Mouse (Mus musculus) stomach, embryonic 16.5 days (tissue): ENCODE results near the gene Kctd13. TPM values are rescaled to one million over a fixed set of nuclear protein-coding genes. Genes with fewer than 3 reads are reported as not detected.

ENCODE experiments used
- ATAC-seq: fragments of 200-750 bp; cut with Nextera tagmentation; 2 replicates; pipeline ENCODE4 v1.8.0; 2017; ENCODE audit warnings: moderate number of reproducible peaks, moderate TSS enrichment; ENCODE audit not compliant: insufficient read depth, low FRiP score
- H3K27ac ChIP-seq: fragments of 300-500 bp; sonication (generic); 2 replicates; pipeline ENCODE4 v1.5.1; 2014; ENCODE audit warnings: low read length
- H3K27me3 ChIP-seq: fragments of 300-500 bp; sonication (generic); 2 replicates; pipeline ENCODE4 v1.6.1; 2014; ENCODE audit warnings: low read length, control low read depth, mixed read lengths; ENCODE audit not compliant: control insufficient read depth, insufficient read depth
- H3K36me3 ChIP-seq: fragments of 300-500 bp; sonication (generic); 2 replicates; pipeline ENCODE4 v1.6.1; 2014; ENCODE audit warnings: low read length; ENCODE audit not compliant: control insufficient read depth, insufficient read depth
- H3K4me1 ChIP-seq: fragments of 300-500 bp; sonication (generic); 2 replicates; pipeline ENCODE4 v1.6.1; 2014; ENCODE audit warnings: low read length, control low read depth, mixed read lengths; ENCODE audit not compliant: control insufficient read depth, insufficient read depth
- H3K4me2 ChIP-seq: fragments of 300-500 bp; sonication (generic); 2 replicates; pipeline ENCODE4 v1.6.1; 2014; ENCODE audit warnings: low read depth, low read length, mixed read lengths
- H3K4me3 ChIP-seq: fragments of 300-500 bp; sonication (generic); replicated peaks from 2 replicates; pipeline ENCODE4 v1.5.1; 2014; ENCODE audit warnings: mild to moderate bottlenecking, low read length
- H3K9ac ChIP-seq: fragments of 300-500 bp; sonication (generic); 2 replicates; pipeline ENCODE4 v1.6.1; 2014; ENCODE audit warnings: low read length
- H3K9me3 ChIP-seq: fragments of 300-500 bp; sonication (generic); replicated peaks from 2 replicates; pipeline ENCODE4 v1.6.1; 2016; ENCODE audit warnings: low read length, control low read depth; ENCODE audit not compliant: control insufficient read depth
- WGBS: fragments of 180-500 bp; shearing (Covaris S2); extraction: QIAGEN DNeasy Blood & Tissue Kit; methylation state at CpG from one replicate; pipeline ENCODE4 v1.1.7; 2014; 5-methylcytosine and 5-hydroxymethylcytosine counted together
- polyA plus RNA-seq: library from polyadenylated mRNA; unstranded; fragments of >200 nt; fragmentation: Nextera tagmentation; extraction: Ambion mirVana; gene quantifications from 2 replicates; pipeline ENCODE4 v1.2.1, GENCODE M21; 2015

Kctd13 gene
- polyA plus RNA-seq, 1 experiment from 2014 or later, result 11.3 TPM

DNA sequence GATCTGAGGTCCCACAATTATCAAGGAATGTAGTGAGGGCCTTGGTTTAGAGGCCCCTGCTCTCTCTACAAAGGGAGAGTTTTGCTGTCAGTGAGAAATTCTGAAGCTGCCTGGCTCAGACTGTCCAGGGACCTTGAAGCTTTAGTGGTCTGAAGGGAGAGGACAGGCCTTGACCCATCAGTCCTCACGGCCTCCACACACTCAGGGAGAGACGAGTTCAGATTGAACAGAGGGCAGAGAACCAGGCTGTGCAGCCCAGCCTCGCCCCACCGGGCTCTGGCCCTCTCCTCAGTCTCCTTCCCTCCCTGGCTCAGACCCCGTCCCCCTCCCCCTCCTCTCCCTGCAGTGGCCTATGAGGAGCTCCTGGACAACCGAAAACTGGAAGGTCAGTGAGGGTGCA is 38.7 kb downstream of the Kctd13 start:
- Histone ChIP-seq H3K4me3 (no peak overlapping the region), H3K27me3 (no peaks in the 10 kb centered on the region), H3K4me1 (no peaks in the 10 kb centered on the region), H3K36me3 (no peaks in the 10 kb centered on the region), H3K9ac (no peak overlapping the region), H3K9me3 (no peaks in the 10 kb centered on the region), H3K27ac (no peak overlapping the region), H3K4me2 (no peak overlapping the region)
- no peak for ATAC-seq
- WGBS, result 63% methylated on average over 6 of the region's 6 CpGs

DNA sequence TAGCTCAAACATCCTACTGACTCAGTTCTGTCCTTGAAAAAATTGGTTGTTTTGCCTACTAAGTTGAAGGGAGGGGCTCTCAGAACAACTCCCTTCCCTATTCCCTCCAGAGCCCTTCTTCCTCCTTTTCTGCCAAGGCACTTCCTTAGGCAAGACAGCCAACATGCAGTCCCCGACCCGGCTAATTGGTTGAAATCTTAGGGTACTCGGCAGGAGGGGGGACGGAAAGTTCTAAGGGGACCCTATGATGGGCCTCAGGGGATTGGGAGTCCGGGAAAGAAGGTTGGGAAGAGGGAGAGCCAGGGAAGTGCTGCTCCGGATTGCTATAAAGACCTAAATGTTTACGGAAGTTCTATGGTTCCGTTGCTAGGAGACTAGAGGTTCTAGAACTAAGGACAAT is 46.8 kb downstream of the Kctd13 start:
- no peaks in the 10 kb centered on the region for H3K27me3 ChIP-seq
- H3K36me3 ChIP-seq, result peaks cover 8% of the 10 kb centered on the region; the same call in 1 of the 2 replicates
- WGBS, result 11% methylated on average over 8 of the region's 8 CpGs
- peak overlapping the region; percentile 98 for H3K4me3 ChIP-seq
- H3K27ac ChIP-seq, result peak overlapping the region; percentile 97
- no peaks in the 10 kb centered on the region for H3K9me3 ChIP-seq
- ATAC-seq, result no peak
- no peaks in the 10 kb centered on the region for H3K4me1 ChIP-seq
- peak overlapping the region; percentile 98 for H3K9ac ChIP-seq
- peak overlapping the region; percentile 74 for H3K4me2 ChIP-seq

DNA sequence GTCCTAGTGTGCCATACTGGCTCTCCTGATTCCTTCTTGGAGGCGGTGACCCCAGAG is 47.0 kb downstream of the Kctd13 start, which contains the start of gene Cdipt:
Gene Cdipt (plus strand): TSS at position 22 of the 57 bp plus-strand sequence.
- no peak for ATAC-seq
- H3K9me3 ChIP-seq, result no peaks in the 10 kb centered on the region
- H3K4me1 ChIP-seq, result no peaks in the 10 kb centered on the region
- peaks cover 8% of the 10 kb centered on the region; the same call in 1 of the 2 replicates for H3K36me3 ChIP-seq
- peak within 1 kb of the TSS; percentile 74 for H3K4me2 ChIP-seq
- H3K27me3 ChIP-seq, result no peaks in the 10 kb centered on the region
- peak within 1 kb of the TSS; percentile 97 for H3K27ac ChIP-seq
- WGBS, result 17% methylated on average over 1 of the region's 1 CpGs
- peak within 1 kb of the TSS; percentile 98 for H3K9ac ChIP-seq
- peak within 1 kb of the TSS; percentile 98 for H3K4me3 ChIP-seq

- Histone ChIP-seq H3K27ac (peak within 1 kb of the TSS; percentile 97), H3K9me3 (no peaks in the 10 kb centered on the region), H3K9ac (peak within 1 kb of the TSS; percentile 98), H3K27me3 (no peaks in the 10 kb centered on the region), H3K4me1 (no peaks in the 10 kb centered on the region), H3K4me2 (peak within 1 kb of the TSS; percentile 74), H3K4me3 (peak within 1 kb of the TSS; percentile 98), H3K36me3 (peaks cover 8% of the 10 kb centered on the region; the same call in 1 of the 2 replicates)
- WGBS, result under 1% methylated on average over 55 of the region's 55 CpGs
- peak; percentile 95 for ATAC-seq
These were observed 47.5 kb downstream of the Kctd13 start, which contains the start of gene Cdiptos for GRCm38 (mm10) chr7:126975950-126976866. TSS of gene Cdiptos (minus strand) at chr7:126976098.

DNA sequence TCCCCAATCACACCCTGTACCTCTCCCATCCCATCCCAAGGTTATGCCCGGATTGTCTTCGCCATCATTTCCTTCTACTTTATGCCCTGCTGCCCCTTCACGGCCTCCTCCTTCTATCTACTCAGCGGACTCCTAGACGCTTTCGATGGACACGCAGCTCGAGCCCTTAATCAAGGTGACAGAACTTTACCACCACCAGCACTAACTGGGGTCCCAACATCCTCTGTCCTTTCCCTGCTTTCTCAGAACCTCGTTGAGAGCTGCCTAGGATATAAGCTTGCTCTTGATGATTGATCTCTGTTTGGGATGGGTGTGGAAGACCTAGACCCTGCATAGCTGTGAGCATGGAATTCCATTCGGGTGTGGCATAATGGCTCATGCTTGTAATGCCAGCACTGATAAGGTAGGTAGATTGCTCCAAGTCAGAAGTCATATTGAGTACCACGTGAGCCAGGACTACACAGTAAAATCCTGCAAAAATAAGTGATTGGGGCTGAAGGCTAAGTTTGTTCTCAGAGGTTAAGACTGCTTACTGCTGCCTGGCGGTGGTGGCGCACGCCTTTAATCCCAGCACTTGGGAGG is 48.3 kb downstream of the Kctd13 start:
- Histone ChIP-seq H3K4me2 (peak overlapping the region; percentile 74), H3K27ac (peak overlapping the region; percentile 97), H3K36me3 (peaks cover 8% of the 10 kb centered on the region; the same call in 1 of the 2 replicates), H3K4me3 (peak overlapping the region; percentile 98), H3K27me3 (no peaks in the 10 kb centered on the region), H3K4me1 (no peaks in the 10 kb centered on the region), H3K9me3 (no peaks in the 10 kb centered on the region), H3K9ac (peak overlapping the region; percentile 98)
- whole genome bisulfite sequencing, result 20% methylated on average over 14 of the region's 14 CpGs
- ATAC-seq, result no peak

DNA sequence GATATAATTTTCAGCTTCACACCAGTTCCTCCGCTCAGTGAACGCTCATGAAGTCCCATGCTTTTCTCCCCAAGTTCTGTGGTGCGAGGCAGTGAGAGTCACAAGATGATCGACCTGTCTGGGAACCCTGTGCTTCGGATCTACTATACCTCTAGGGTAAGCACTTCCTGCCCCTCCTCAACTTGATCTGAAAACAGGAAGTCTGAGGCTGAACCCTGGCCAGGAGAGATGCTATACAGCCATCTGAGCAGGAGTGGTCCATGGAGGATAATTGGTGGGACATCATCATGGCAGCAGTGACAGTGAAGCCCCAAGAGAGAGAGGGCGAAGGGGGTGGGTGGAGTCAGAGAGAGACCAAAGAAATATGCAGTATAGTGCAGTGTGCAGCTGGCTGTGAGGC is 50.2 kb downstream of the Kctd13 start:
- no peaks in the 10 kb centered on the region for H3K9me3 ChIP-seq
- ATAC-seq, result no peak
- H3K9ac ChIP-seq, result no peak overlapping the region
- H3K36me3 ChIP-seq, result peaks cover 8% of the 10 kb centered on the region; the same call in 1 of the 2 replicates
- H3K4me2 ChIP-seq, result no peak overlapping the region
- no peak overlapping the region for H3K4me3 ChIP-seq
- H3K4me1 ChIP-seq, result no peaks in the 10 kb centered on the region
- 88% methylated on average over 6 of the region's 6 CpGs for WGBS
- H3K27ac ChIP-seq, result no peak overlapping the region
- no peaks in the 10 kb centered on the region for H3K27me3 ChIP-seq

DNA sequence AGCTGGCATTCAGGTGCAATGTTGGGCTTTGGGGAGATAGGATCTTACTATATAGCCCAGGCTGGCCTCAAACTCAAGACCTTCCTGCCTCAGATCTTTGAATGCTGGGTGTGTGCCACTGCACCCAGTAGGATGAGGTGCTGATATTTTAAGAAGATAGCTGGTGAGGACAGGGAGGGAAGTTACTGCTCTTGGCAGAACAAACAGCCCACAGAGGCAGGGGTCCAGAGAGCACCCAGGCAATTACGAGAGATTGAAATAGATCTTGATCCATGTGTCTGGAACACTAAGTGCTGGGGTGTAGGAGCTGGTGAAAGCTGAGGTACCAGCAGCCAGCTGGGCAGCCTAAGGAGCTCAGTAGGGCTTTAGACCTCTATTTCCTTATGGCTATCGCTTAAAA is 52.9 kb downstream of the Kctd13 start:
- no peak overlapping the region for H3K4me2 ChIP-seq
- 90% methylated on average over 2 of the region's 2 CpGs for WGBS
- no peak overlapping the region for H3K9ac ChIP-seq
- H3K27me3 ChIP-seq, result no peaks in the 10 kb centered on the region
- H3K36me3 ChIP-seq, result peaks cover 8% of the 10 kb centered on the region; the same call in 1 of the 2 replicates
- no peak for ATAC-seq
- no peaks in the 10 kb centered on the region for H3K9me3 ChIP-seq
- no peak overlapping the region for H3K27ac ChIP-seq
- no peaks in the 10 kb centered on the region for H3K4me1 ChIP-seq
- no peak overlapping the region for H3K4me3 ChIP-seq

- Histone ChIP-seq H3K27me3 (no peaks in the 10 kb centered on the region), H3K9me3 (no peaks in the 10 kb centered on the region), H3K27ac (no peak overlapping the region), H3K4me2 (no peak overlapping the region), H3K36me3 (peaks cover 8% of the 10 kb centered on the region; the same call in 1 of the 2 replicates), H3K9ac (no peak overlapping the region), H3K4me1 (no peaks in the 10 kb centered on the region), H3K4me3 (no peak overlapping the region)
- no peak for ATAC-seq
- WGBS, result 72% methylated on average over 4 of the region's 4 CpGs
These were observed 53.4 kb downstream of the Kctd13 start for GRCm38 (mm10) chr7:126982054-126982453.

DNA sequence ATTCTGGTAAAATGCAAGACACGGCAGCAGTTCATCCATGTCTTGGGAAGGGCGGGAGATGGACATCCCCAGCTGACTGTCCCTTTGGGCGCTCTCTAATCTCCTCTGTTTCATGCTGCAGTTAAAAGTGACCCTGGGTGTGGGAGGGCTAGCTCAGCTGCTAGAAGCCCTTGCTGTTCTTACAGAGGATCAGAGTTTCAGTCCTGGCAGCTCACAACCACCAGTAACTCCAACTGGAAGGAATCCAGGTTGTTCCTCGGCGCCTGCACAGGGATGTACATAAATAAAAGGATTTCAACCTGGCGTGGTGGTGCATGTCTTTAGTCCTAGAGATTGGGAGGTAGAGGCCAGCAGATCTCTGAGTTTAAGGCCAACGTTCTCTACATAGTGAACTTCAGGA is 54.4 kb downstream of the Kctd13 start:
- H3K9ac ChIP-seq, result no peak overlapping the region
- 63% methylated on average over 7 of the region's 7 CpGs for WGBS
- H3K36me3 ChIP-seq, result peaks cover 8% of the 10 kb centered on the region; the same call in 1 of the 2 replicates
- no peak overlapping the region for H3K27ac ChIP-seq
- no peak for ATAC-seq
- no peaks in the 10 kb centered on the region for H3K4me1 ChIP-seq
- no peaks in the 10 kb centered on the region for H3K9me3 ChIP-seq
- no peaks in the 10 kb centered on the region for H3K27me3 ChIP-seq
- H3K4me3 ChIP-seq, result no peak overlapping the region
- no peak overlapping the region for H3K4me2 ChIP-seq
